32 mouse cellular contexts compared by ENCODE assay signal in genomic region chr10:87059447-87059846, GRCm38 (mm10). TPM values are rescaled to one million over a fixed set of nuclear protein-coding genes. Genes with fewer than 3 reads are reported as not detected.
DNase-seq lines count a peak whose midpoint lies in the region; ATAC-seq lines count a peak whose summit lies in the region.
"Had no signal": no experiment of that assay in that cellular context is flagged by ENCODE, and none has a peak within 500 bp of the region (broad histone marks: within the 10 kb centered on the region; RNA-seq: fewer than 3 reads in every experiment).

No protein-coding gene starts in this region.

- H3K36me3 ChIP-seq in hindbrain, embryonic 13.5 days: no peaks in the 10 kb centered on the region
- no peaks in the 10 kb centered on the region for H3K36me3 ChIP-seq in hindbrain, embryonic 12.5 days
- H3K36me3 ChIP-seq in neural tube, embryonic 11.5 days (ENCODE audit: control insufficient read depth, insufficient read depth, low read length): no peaks in the 10 kb centered on the region
- H3K36me3 ChIP-seq: embryonic facial prominence, embryonic 13.5 days; heart, embryonic 10.5 days; heart, embryonic 15.5 days; kidney, embryonic 15.5 days; limb, embryonic 13.5 days; lung, embryonic 15.5 days had no signal

- no peak overlapping the region for H3K4me3 ChIP-seq in hindbrain, embryonic 13.5 days
- no peak overlapping the region for H3K4me3 ChIP-seq in hindbrain, embryonic 12.5 days
- H3K4me3 ChIP-seq in neural tube, embryonic 11.5 days (ENCODE audit: low read depth, low read length): no peak overlapping the region
- H3K4me3 ChIP-seq: embryonic facial prominence, embryonic 13.5 days; heart, embryonic 15.5 days; kidney, embryonic 15.5 days; layer of hippocampus, adult 2 months; limb, embryonic 13.5 days; lung, embryonic 15.5 days had no signal

- H3K9ac ChIP-seq in hindbrain, embryonic 13.5 days: no peak overlapping the region
- no peak overlapping the region for H3K9ac ChIP-seq in hindbrain, embryonic 12.5 days
- H3K9ac ChIP-seq in neural tube, embryonic 11.5 days (ENCODE audit: low read length): no peak overlapping the region
- H3K9ac ChIP-seq: embryonic facial prominence, embryonic 13.5 days; heart, embryonic 15.5 days; kidney, embryonic 15.5 days; limb, embryonic 13.5 days; lung, embryonic 15.5 days had no signal

- DNase-seq in embryo, embryonic 10.5 days (ENCODE audit: low spot score): peak; percentile 29
- DNase-seq in embryo, embryonic 9.5 days (ENCODE audit: extremely low spot score): no peak
- DNase-seq in neural tube, embryonic 11.5 days (ENCODE audit: low spot score): peak; percentile 13
- DNase-seq in neural tube, embryonic 10.5 days (ENCODE audit: extremely low spot score, low spot score): no peak
- no peak for DNase-seq in kidney, postnatal 14 days
- DNase-seq in thymus, postnatal 0 days (ENCODE audit: low spot score): no peak
- DNase-seq: adrenal gland, adult 8-10 months; cerebellum, adult 11 months; cerebellum, adult 9-10 months; cerebellum, postnatal 36 days; gastrocnemius, postnatal 10 days; kidney, adult 11 months; kidney, postnatal 36 days; right cerebral cortex, postnatal 4 days; thymus, adult 18-20 months; thymus, postnatal 36 days had no signal

- H3K27me3 ChIP-seq in hindbrain, embryonic 13.5 days: 0 out of 2 replicates have a peak, but pooled peaks cover 3% of the 10 kb centered on the region
- peaks cover 7% of the 10 kb centered on the region; the same call in 1 of the 2 replicates for H3K27me3 ChIP-seq in hindbrain, embryonic 12.5 days
- H3K27me3 ChIP-seq in neural tube, embryonic 11.5 days (ENCODE audit: control insufficient read depth, insufficient read depth, low read length): no peaks in the 10 kb centered on the region
- H3K27me3 ChIP-seq: CH12.LX; embryonic facial prominence, embryonic 13.5 days; lung, embryonic 15.5 days had no signal

- no peak overlapping the region for H3K4me2 ChIP-seq in hindbrain, embryonic 13.5 days
- H3K4me2 ChIP-seq in hindbrain, embryonic 12.5 days (replicated peaks): no peak overlapping the region
- peak overlapping the region; percentile 6; the same call in 1 of the 2 replicates for H3K4me2 ChIP-seq in neural tube, embryonic 11.5 days (ENCODE audit: low read depth)
- H3K4me2 ChIP-seq: liver, embryonic 11.5 days had no signal

- no peaks in the 10 kb centered on the region for H3K9me3 ChIP-seq in hindbrain, embryonic 13.5 days
- no peaks in the 10 kb centered on the region for H3K9me3 ChIP-seq in hindbrain, embryonic 12.5 days (replicated peaks)
- no peaks in the 10 kb centered on the region for H3K9me3 ChIP-seq in neural tube, embryonic 11.5 days (ENCODE audit: control insufficient read depth, low read length)
- H3K9me3 ChIP-seq: embryonic facial prominence, embryonic 13.5 days; heart, embryonic 10.5 days; heart, embryonic 15.5 days; kidney, embryonic 15.5 days; limb, embryonic 13.5 days; lung, embryonic 15.5 days had no signal

- H3K27ac ChIP-seq in hindbrain, embryonic 13.5 days: 0 out of 2 replicates have a peak overlapping the region, but pooled peaks have one; percentile 5
- H3K27ac ChIP-seq in hindbrain, embryonic 12.5 days: no peak overlapping the region
- no peak overlapping the region for H3K27ac ChIP-seq in neural tube, embryonic 11.5 days (ENCODE audit: low read depth, low read length)
- H3K27ac ChIP-seq: embryonic facial prominence, embryonic 13.5 days; heart, embryonic 10.5 days; heart, embryonic 15.5 days; kidney, embryonic 15.5 days; limb, embryonic 13.5 days; lung, embryonic 15.5 days; stomach, postnatal 0 days had no signal

- no peak for ATAC-seq in hindbrain, embryonic 13.5 days (ENCODE audit: low FRiP score)
- no peak for ATAC-seq in hindbrain, embryonic 12.5 days (ENCODE audit: low FRiP score)
- ATAC-seq in neural tube, embryonic 11.5 days (ENCODE audit: insufficient read depth, low FRiP score, low TSS enrichment): no peak
- ATAC-seq: inflammation-experienced regulatory T-cells, adult 6 months had no signal

- peaks cover 18% of the 10 kb centered on the region for H3K4me1 ChIP-seq in hindbrain, embryonic 13.5 days (replicated peaks)
- H3K4me1 ChIP-seq in hindbrain, embryonic 12.5 days: peaks cover 12% of the 10 kb centered on the region
- H3K4me1 ChIP-seq in neural tube, embryonic 11.5 days (ENCODE audit: control insufficient read depth, insufficient read depth, low read length): peaks cover 2% of the 10 kb centered on the region; the same call in 1 of the 2 replicates

- WGBS in hindbrain, embryonic 13.5 days: 27% methylated on average over 6 of the region's 6 CpGs
- WGBS in hindbrain, embryonic 12.5 days: 39% methylated on average over 6 of the region's 6 CpGs
- 39% methylated on average over 6 of the region's 6 CpGs for WGBS in neural tube, embryonic 11.5 days

RNA-seq across cellular contexts. Expression of gene 1700113H08Rik, which starts 1.6 kb away (rescaled TPM):
- 0.36 and 0.40 TPM in 2 replicates for polyA plus RNA-seq in hindbrain, embryonic 13.5 days (2015; fragmentation: Nextera tagmentation; extraction: Ambion mirVana)
- 0.25 and 0.30 TPM in 2 replicates for polyA plus RNA-seq in hindbrain, embryonic 12.5 days (2016; fragmentation: Nextera tagmentation; extraction: Ambion mirVana)
- 0.34 and 0.45 TPM in 2 replicates for polyA plus RNA-seq in neural tube, embryonic 11.5 days (2014; fragmentation: Nextera tagmentation; extraction: Ambion mirVana)
- not detected in 2 replicates for polyA plus RNA-seq in thymus, postnatal 0 days (2015; fragmentation: Nextera tagmentation; extraction: Ambion mirVana)
- polyA plus RNA-seq: C2C12; embryonic facial prominence, embryonic 13.5 days; heart, embryonic 10.5 days; hindbrain, embryonic 14.5 days; inflammation-experienced regulatory T-cells, adult 6 months; kidney, embryonic 15.5 days; limb, embryonic 13.5 days; liver, embryonic 11.5 days; liver, embryonic 16.5 days; lung, embryonic 15.5 days; stomach, postnatal 0 days had no signal

RNA-seq across cellular contexts. Expression of gene Stab2, which starts 51.6 kb away (rescaled TPM):
- polyA plus RNA-seq in hindbrain, embryonic 13.5 days (2015; fragmentation: Nextera tagmentation; extraction: Ambion mirVana): 0.06 and 0.31 TPM in 2 replicates
- polyA plus RNA-seq in hindbrain, embryonic 12.5 days (2016; fragmentation: Nextera tagmentation; extraction: Ambion mirVana): 0.14 and 0.36 TPM in 2 replicates
- 0.22 and 0.41 TPM in 2 replicates for polyA plus RNA-seq in neural tube, embryonic 11.5 days (2014; fragmentation: Nextera tagmentation; extraction: Ambion mirVana)
- 0.59 and 0.67 TPM in 2 replicates for polyA plus RNA-seq in thymus, postnatal 0 days (2015; fragmentation: Nextera tagmentation; extraction: Ambion mirVana)

Comparison
In these comparisons a context has a peak if more than half of its experiments do, and no peak if none do; other contexts are left out.
1. DNase-seq: peak in embryo, embryonic 10.5 days (single experiment) and neural tube, embryonic 11.5 days (single experiment); none in embryo, embryonic 9.5 days (single experiment), neural tube, embryonic 10.5 days (single experiment), kidney, postnatal 14 days (single experiment) and thymus, postnatal 0 days (single experiment).